13 mouse cellular contexts compared by ENCODE assay signal in genomic region chr10:53482919-53483318, GRCm38 (mm10).
"Had no signal": no experiment of that assay in that cellular context is flagged by ENCODE, and none has a peak within 500 bp of the region (broad histone marks: within the 10 kb centered on the region; RNA-seq: fewer than 3 reads in every experiment).

No protein-coding gene starts in this region.

- H3K9me3 ChIP-seq: limb, embryonic 10.5 days; liver, embryonic 15.5 days; midbrain, embryonic 15.5 days; neural tube, embryonic 12.5 days had no signal

- H3K36me3 ChIP-seq: limb, embryonic 10.5 days; liver, embryonic 15.5 days; midbrain, embryonic 15.5 days; neural tube, embryonic 12.5 days had no signal

- H3K9ac ChIP-seq: liver, embryonic 15.5 days; midbrain, embryonic 15.5 days; neural tube, embryonic 12.5 days had no signal

- H3K27me3 ChIP-seq: liver, embryonic 15.5 days; midbrain, embryonic 15.5 days; neural tube, embryonic 12.5 days had no signal

- H3K4me1 ChIP-seq: limb, embryonic 10.5 days; liver, embryonic 15.5 days; megakaryocyte, embryonic 14.5 days; midbrain, embryonic 15.5 days; neural tube, embryonic 12.5 days had no signal

- H3K4me2 ChIP-seq: liver, embryonic 11.5 days; liver, embryonic 15.5 days; midbrain, embryonic 11.5 days; midbrain, embryonic 15.5 days; neural tube, embryonic 12.5 days had no signal

- H3K4me3 ChIP-seq: layer of hippocampus, adult 2 months; limb, embryonic 10.5 days; liver, embryonic 15.5 days; megakaryocyte, embryonic 14.5 days; midbrain, embryonic 15.5 days; neural tube, embryonic 12.5 days had no signal

- ATAC-seq: midbrain, embryonic 15.5 days had no signal

- DNase-seq: kidney, postnatal 10 days; kidney, postnatal 4 days; thymus, adult 2 months; thymus, postnatal 25 days had no signal

- H3K27ac ChIP-seq: layer of hippocampus, adult 2 months; limb, embryonic 10.5 days; liver, embryonic 15.5 days; macrophage; midbrain, embryonic 15.5 days; neural tube, embryonic 12.5 days had no signal
